ENCODE assay signal across 29 mouse cellular contexts in the genomic region with DNA sequence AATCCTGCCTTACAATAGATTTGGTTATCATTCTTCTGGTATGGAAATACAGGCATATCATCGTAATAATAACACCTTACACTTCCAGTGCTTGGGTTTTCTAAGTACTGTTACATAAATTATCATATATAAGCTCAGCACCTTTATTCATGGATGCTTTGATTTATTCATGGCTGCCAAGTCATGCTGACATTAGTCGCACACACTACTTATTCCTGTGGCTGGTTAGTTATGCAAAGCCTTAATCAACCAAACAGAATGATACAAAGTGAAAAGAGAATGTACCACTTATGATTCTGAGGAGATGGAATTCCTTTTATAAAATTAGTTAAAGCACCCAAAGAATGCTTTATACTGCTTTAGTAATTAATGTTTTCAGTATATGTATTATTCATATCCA.
DNase-seq lines count a peak whose midpoint lies in the region; ATAC-seq and TF ChIP-seq lines count a peak whose summit lies in the region.
"Had no signal": no experiment of that assay in that cellular context is flagged by ENCODE, and none has a peak within 500 bp of the region (broad histone marks: within the 10 kb centered on the region; RNA-seq: fewer than 3 reads in every experiment).

No protein-coding gene starts in this region.

- WGBS in midbrain, embryonic 11.5 days, result 65% methylated on average over 2 of the region's 2 CpGs
- WGBS in midbrain, embryonic 10.5 days, result 81% methylated on average over 2 of the region's 2 CpGs
- 37% methylated on average over 2 of the region's 2 CpGs for WGBS in forebrain, embryonic 13.5 days
- WGBS in forebrain, postnatal 0 days, result 25% methylated on average over 2 of the region's 2 CpGs
- WGBS in midbrain, embryonic 16.5 days, result 17% methylated on average over 2 of the region's 2 CpGs

- H3K4me1 ChIP-seq in midbrain, embryonic 11.5 days (ENCODE audit: control insufficient read depth, insufficient read depth, low read length), result no peaks in the 10 kb centered on the region
- H3K4me1 ChIP-seq in midbrain, embryonic 10.5 days, result no peaks in the 10 kb centered on the region
- H3K4me1 ChIP-seq in forebrain, embryonic 13.5 days, result no peaks in the 10 kb centered on the region
- no peaks in the 10 kb centered on the region for H3K4me1 ChIP-seq in forebrain, postnatal 0 days (ENCODE audit: insufficient read depth)
- no peaks in the 10 kb centered on the region for H3K4me1 ChIP-seq in midbrain, embryonic 16.5 days (ENCODE audit: control insufficient read depth, insufficient read depth, low read length)
- H3K4me1 ChIP-seq: embryonic facial prominence, embryonic 12.5 days; heart, embryonic 13.5 days; limb, embryonic 10.5 days; limb, embryonic 15.5 days; liver, embryonic 13.5 days; megakaryocyte, embryonic 14.5 days had no signal

- no peak for TF ChIP-seq CTCF in forebrain, postnatal 0 days (IDR thresholded peaks at IDR 0.05; ENCODE audit: low read depth)

- H3K27me3 ChIP-seq in midbrain, embryonic 11.5 days (ENCODE audit: control insufficient read depth, insufficient read depth, low read length), result no peaks in the 10 kb centered on the region
- H3K27me3 ChIP-seq in midbrain, embryonic 10.5 days (ENCODE audit: low read depth, poor library complexity, severe bottlenecking), result no peaks in the 10 kb centered on the region
- H3K27me3 ChIP-seq in forebrain, embryonic 13.5 days, result no peaks in the 10 kb centered on the region
- H3K27me3 ChIP-seq in forebrain, postnatal 0 days (ENCODE audit: insufficient read depth, low read length), result no peaks in the 10 kb centered on the region
- no peaks in the 10 kb centered on the region for H3K27me3 ChIP-seq in midbrain, embryonic 16.5 days (ENCODE audit: control insufficient read depth, insufficient read depth, low read depth, low read length)
- H3K27me3 ChIP-seq: embryonic facial prominence, embryonic 12.5 days; heart, embryonic 13.5 days; limb, embryonic 15.5 days; liver, embryonic 13.5 days; megakaryocyte, embryonic 14.5 days had no signal

- no peak overlapping the region for H3K4me2 ChIP-seq in midbrain, embryonic 11.5 days
- H3K4me2 ChIP-seq in forebrain, embryonic 13.5 days, result no peak overlapping the region
- no peak overlapping the region for H3K4me2 ChIP-seq in forebrain, postnatal 0 days (ENCODE audit: low read depth)
- H3K4me2 ChIP-seq in midbrain, embryonic 16.5 days (ENCODE audit: low read length), result no peak overlapping the region
- H3K4me2 ChIP-seq: embryonic facial prominence, embryonic 12.5 days; heart, embryonic 13.5 days; limb, embryonic 15.5 days; liver, embryonic 13.5 days had no signal

- no peak for DNase-seq in midbrain, embryonic 11.5 days (ENCODE audit: low spot score, missing footprints)
- no peak for DNase-seq in midbrain, embryonic 10.5 days (ENCODE audit: low spot score)
- no peak for DNase-seq in forebrain, postnatal 0 days
- DNase-seq in retina, postnatal 1 day, result no peak
- no peak for DNase-seq in embryo, embryonic 9.5 days (ENCODE audit: extremely low spot score)
- DNase-seq: adrenal gland, postnatal 10 days; B cell, adult 2 months; cerebellum, adult 11 months; cerebellum, adult 9-10 months; cerebellum, postnatal 36 days; gastrocnemius, postnatal 10 days; heart, postnatal 10 days; kidney, adult 2 months; kidney, postnatal 4 days; liver, embryonic 13.5 days; lung, adult 18-20 months; lung, postnatal 4 days; right cerebral cortex, postnatal 4 days; thymus, adult 18-20 months; thymus, postnatal 36 days had no signal

- no peaks in the 10 kb centered on the region for H3K9me3 ChIP-seq in midbrain, embryonic 11.5 days (ENCODE audit: control insufficient read depth, low read length)
- H3K9me3 ChIP-seq in midbrain, embryonic 10.5 days (replicated peaks), result no peaks in the 10 kb centered on the region
- H3K9me3 ChIP-seq in forebrain, embryonic 13.5 days (replicated peaks), result no peaks in the 10 kb centered on the region
- H3K9me3 ChIP-seq in forebrain, postnatal 0 days (ENCODE audit: low read length), result no peaks in the 10 kb centered on the region
- no peaks in the 10 kb centered on the region for H3K9me3 ChIP-seq in midbrain, embryonic 16.5 days (replicated peaks; ENCODE audit: control insufficient read depth, low read length, poor library complexity, severe bottlenecking)
- H3K9me3 ChIP-seq: embryonic facial prominence, embryonic 12.5 days; heart, embryonic 13.5 days; limb, embryonic 10.5 days; limb, embryonic 15.5 days; liver, embryonic 13.5 days; megakaryocyte, embryonic 14.5 days had no signal

- H3K36me3 ChIP-seq in midbrain, embryonic 11.5 days (ENCODE audit: control insufficient read depth, insufficient read depth, low read length), result no peaks in the 10 kb centered on the region
- no peaks in the 10 kb centered on the region for H3K36me3 ChIP-seq in midbrain, embryonic 10.5 days
- no peaks in the 10 kb centered on the region for H3K36me3 ChIP-seq in forebrain, embryonic 13.5 days (ENCODE audit: poor library complexity, severe bottlenecking)
- H3K36me3 ChIP-seq in forebrain, postnatal 0 days (ENCODE audit: insufficient read depth), result no peaks in the 10 kb centered on the region
- no peaks in the 10 kb centered on the region for H3K36me3 ChIP-seq in midbrain, embryonic 16.5 days (ENCODE audit: control insufficient read depth, insufficient read depth, low read length)
- H3K36me3 ChIP-seq: embryonic facial prominence, embryonic 12.5 days; heart, embryonic 13.5 days; limb, embryonic 10.5 days; limb, embryonic 15.5 days; liver, embryonic 13.5 days had no signal

- no peak overlapping the region for H3K4me3 ChIP-seq in midbrain, embryonic 11.5 days (ENCODE audit: low read depth, low read length)
- H3K4me3 ChIP-seq in midbrain, embryonic 10.5 days, result no peak overlapping the region
- no peak overlapping the region for H3K4me3 ChIP-seq in forebrain, embryonic 13.5 days
- H3K4me3 ChIP-seq in forebrain, postnatal 0 days (ENCODE audit: low read depth, low read length), result no peak overlapping the region
- H3K4me3 ChIP-seq in midbrain, embryonic 16.5 days (ENCODE audit: low read depth, low read length), result no peak overlapping the region
- H3K4me3 ChIP-seq: embryonic facial prominence, embryonic 12.5 days; heart, embryonic 13.5 days; limb, embryonic 10.5 days; limb, embryonic 15.5 days; liver, embryonic 13.5 days; megakaryocyte, embryonic 14.5 days had no signal

- ATAC-seq in midbrain, embryonic 11.5 days (ENCODE audit: low FRiP score), result 0 out of 2 replicates have a peak, but pooled peaks have one; percentile 52
- ATAC-seq in forebrain, embryonic 13.5 days, result peak; percentile 95
- peak; percentile 74; the same call in 1 of the 2 replicates for ATAC-seq in forebrain, postnatal 0 days
- ATAC-seq in midbrain, embryonic 16.5 days, result peak; percentile 75; the same call in 1 of the 2 replicates
- ATAC-seq: lung, postnatal 0 days had no signal

- no peak overlapping the region for H3K9ac ChIP-seq in midbrain, embryonic 11.5 days (ENCODE audit: low read length)
- H3K9ac ChIP-seq in forebrain, embryonic 13.5 days, result no peak overlapping the region
- H3K9ac ChIP-seq in forebrain, postnatal 0 days, result no peak overlapping the region
- H3K9ac ChIP-seq in midbrain, embryonic 16.5 days (ENCODE audit: low read depth, low read length), result no peak overlapping the region
- H3K9ac ChIP-seq: embryonic facial prominence, embryonic 12.5 days; heart, embryonic 13.5 days; limb, embryonic 15.5 days; liver, embryonic 13.5 days had no signal

- no peak overlapping the region for H3K27ac ChIP-seq in midbrain, embryonic 11.5 days (ENCODE audit: low read depth, low read length)
- no peak overlapping the region for H3K27ac ChIP-seq in midbrain, embryonic 10.5 days (replicated peaks)
- no peak overlapping the region for H3K27ac ChIP-seq in forebrain, embryonic 13.5 days
- H3K27ac ChIP-seq in forebrain, postnatal 0 days (ENCODE audit: low read depth, low read length), result no peak overlapping the region
- H3K27ac ChIP-seq in midbrain, embryonic 16.5 days (ENCODE audit: low read length), result no peak overlapping the region
- H3K27ac ChIP-seq: embryonic facial prominence, embryonic 12.5 days; heart, embryonic 13.5 days; limb, embryonic 10.5 days; limb, embryonic 15.5 days; liver, embryonic 13.5 days; stomach, postnatal 0 days had no signal
